Mouse (Mus musculus): ENCODE results near the gene 2010005H15Rik. TPM values are rescaled to one million over a fixed set of nuclear protein-coding genes. Genes with fewer than 3 reads are reported as not detected.
"Not testable (repeated sequence)": the region's sequence is repeated elsewhere in the genome, so short reads cannot be mapped to it uniquely, and the experiment has no call there.

2010005H15Rik gene
- polyA plus RNA-seq (2016; fragmentation: Nextera tagmentation; extraction: Ambion mirVana), result not detected in 2 replicates

GRCm38 (mm10) chr16:36221168-36221567, at the start of gene 2010005H15Rik:
2010005H15Rik (plus strand) TSS chr16:36221468.
- not testable (repeated sequence) for H3K9me3 ChIP-seq; H3K36me3 ChIP-seq; ATAC-seq (ENCODE audit: low FRiP score, low read depth); H3K27me3 ChIP-seq (replicated peaks); H3K4me2 ChIP-seq (replicated peaks); H3K4me1 ChIP-seq; H3K9ac ChIP-seq; H3K27ac ChIP-seq; H3K4me3 ChIP-seq
- WGBS, result 93% methylated on average over 7 of the region's 7 CpGs

DNA sequence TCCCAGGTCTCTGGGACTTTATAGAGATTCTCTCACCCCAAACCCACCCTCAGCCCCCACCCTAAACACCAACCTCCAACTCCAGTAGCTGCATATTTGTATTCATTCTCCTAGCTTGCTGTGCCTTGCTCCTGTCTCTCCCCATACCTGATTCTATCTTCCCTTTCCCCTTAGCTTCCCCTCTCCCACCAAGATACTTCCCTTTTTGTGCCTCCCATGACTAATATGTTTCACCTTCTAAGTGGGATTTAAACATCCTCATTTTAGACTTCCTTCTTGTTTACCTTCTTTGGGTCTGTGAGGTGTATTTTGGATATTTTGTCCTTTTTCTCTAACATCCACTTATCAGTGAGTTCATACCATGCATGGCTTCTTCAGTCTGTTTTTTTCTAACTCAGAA, 45.2 kb upstream of the 2010005H15Rik start:
- no peak overlapping the region for H3K9ac ChIP-seq
- H3K4me1 ChIP-seq, result no peaks in the 10 kb centered on the region
- no peaks in the 10 kb centered on the region for H3K27me3 ChIP-seq (replicated peaks)
- H3K4me2 ChIP-seq (replicated peaks), result no peak overlapping the region
- no peaks in the 10 kb centered on the region for H3K9me3 ChIP-seq
- no peak overlapping the region for H3K27ac ChIP-seq
- no peaks in the 10 kb centered on the region for H3K36me3 ChIP-seq
- H3K4me3 ChIP-seq, result no peak overlapping the region
- ATAC-seq (ENCODE audit: low FRiP score, low read depth), result no peak

DNA sequence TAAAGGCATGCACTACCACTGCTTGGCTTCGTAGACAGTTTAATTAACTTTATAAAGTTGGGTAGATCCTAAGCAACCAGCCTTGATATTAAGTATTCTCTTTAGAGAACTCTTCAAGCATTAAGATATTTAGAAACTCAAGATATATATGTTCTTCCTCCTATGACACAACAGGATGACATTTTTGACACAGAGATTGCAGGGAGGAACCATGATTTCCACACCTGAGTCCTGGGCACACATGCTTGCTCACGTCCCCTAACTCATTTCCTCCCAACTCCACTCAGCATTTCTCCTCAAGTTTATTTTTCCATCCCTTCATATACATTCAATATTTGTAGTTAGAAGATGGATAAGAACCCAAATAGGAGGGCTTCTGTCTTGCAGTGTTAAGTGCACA, 41.4 kb upstream of the 2010005H15Rik start:
- H3K9me3 ChIP-seq, result no peaks in the 10 kb centered on the region
- no peaks in the 10 kb centered on the region for H3K36me3 ChIP-seq
- H3K27me3 ChIP-seq (replicated peaks), result no peaks in the 10 kb centered on the region
- H3K4me2 ChIP-seq (replicated peaks), result no peak overlapping the region
- no peak overlapping the region for H3K27ac ChIP-seq
- H3K4me1 ChIP-seq, result no peaks in the 10 kb centered on the region
- no peak overlapping the region for H3K4me3 ChIP-seq
- 85% methylated on average over 2 of the region's 2 CpGs for WGBS
- no peak for ATAC-seq (ENCODE audit: low FRiP score, low read depth)
- H3K9ac ChIP-seq, result no peak overlapping the region

DNA sequence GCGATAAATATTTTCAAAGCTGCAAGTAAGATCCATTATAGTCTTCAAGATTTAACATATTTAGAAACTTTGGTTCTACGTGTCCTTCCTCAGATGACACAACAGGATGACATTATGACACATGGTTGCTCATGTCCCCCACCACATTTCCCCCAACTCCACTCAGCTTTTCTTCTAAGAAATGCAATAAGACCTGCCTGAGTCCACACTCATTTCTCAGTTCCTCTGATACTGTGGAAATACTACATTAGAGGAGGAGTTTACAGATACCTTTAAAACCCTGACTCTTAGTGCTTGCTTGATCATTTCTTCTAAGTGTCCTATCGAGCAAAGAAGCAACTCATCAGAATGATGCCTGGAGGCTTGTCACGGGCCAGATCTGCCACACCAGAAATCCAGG, 37.4 kb upstream of the 2010005H15Rik start, which contains the start of gene Gm5483:
Gm5483 (plus strand) TSS at position 301 of the 400 bp plus-strand sequence.
- H3K9ac ChIP-seq; H3K4me2 ChIP-seq (replicated peaks); H3K9me3 ChIP-seq; H3K27ac ChIP-seq; H3K4me1 ChIP-seq; H3K36me3 ChIP-seq; ATAC-seq (ENCODE audit: low FRiP score, low read depth); H3K4me3 ChIP-seq; H3K27me3 ChIP-seq (replicated peaks): not testable (repeated sequence)
- 84% methylated on average over 4 of the region's 4 CpGs for WGBS

GRCm38 (mm10) chr16:36199226-36199625, 22.0 kb upstream of the 2010005H15Rik start:
- 48% methylated on average over 19 of the region's 19 CpGs for WGBS
- H3K4me3 ChIP-seq, result no peak overlapping the region

GRCm38 (mm10) chr16:36203846-36204245, 17.4 kb upstream of the 2010005H15Rik start:
- 81% methylated on average over 5 of the region's 5 CpGs for WGBS
- ATAC-seq (ENCODE audit: low FRiP score, low read depth), result no peak
- Histone ChIP-seq H3K4me2 (replicated peaks) (no peak overlapping the region), H3K9me3 (no peaks in the 10 kb centered on the region), H3K36me3 (no peaks in the 10 kb centered on the region), H3K4me3 (no peak overlapping the region), H3K4me1 (no peaks in the 10 kb centered on the region), H3K27me3 (replicated peaks) (no peaks in the 10 kb centered on the region), H3K9ac (no peak overlapping the region), H3K27ac (no peak overlapping the region)

More at GRCm38 (mm10) chr16:36199226-36199625, 22.0 kb upstream of the 2010005H15Rik start:
- H3K27me3 ChIP-seq (replicated peaks), result no peaks in the 10 kb centered on the region
- peak; percentile 53; the same call in 1 of the 2 replicates for ATAC-seq (ENCODE audit: low FRiP score, low read depth)
- no peaks in the 10 kb centered on the region for H3K4me1 ChIP-seq
- no peaks in the 10 kb centered on the region for H3K36me3 ChIP-seq
- no peak overlapping the region for H3K9ac ChIP-seq
- peak overlapping the region; percentile 42 for H3K4me2 ChIP-seq (replicated peaks)
- no peaks in the 10 kb centered on the region for H3K9me3 ChIP-seq
- no peak overlapping the region for H3K27ac ChIP-seq

DNA sequence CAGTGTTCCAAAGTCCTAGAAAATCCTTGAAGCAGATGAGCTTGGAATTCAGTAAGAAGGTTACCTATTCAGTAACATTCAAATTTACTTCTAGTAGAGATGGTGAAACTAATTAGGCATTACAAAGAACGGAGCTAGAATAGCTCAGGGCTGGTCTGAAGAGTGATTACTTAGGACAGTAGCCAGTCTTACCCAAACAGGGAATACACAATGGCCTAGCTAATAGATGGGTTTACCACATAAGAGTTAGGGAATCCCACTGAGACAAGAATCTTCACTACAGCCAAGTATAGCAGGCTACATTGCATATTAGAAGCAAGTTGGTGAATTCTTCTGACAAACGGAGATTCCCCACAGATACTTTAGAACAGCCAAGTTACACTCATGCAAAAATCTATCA, 15.6 kb upstream of the 2010005H15Rik start:
- not testable (repeated sequence) for H3K27ac ChIP-seq; H3K27me3 ChIP-seq (replicated peaks); ATAC-seq (ENCODE audit: low FRiP score, low read depth); H3K9me3 ChIP-seq; H3K4me1 ChIP-seq; H3K4me2 ChIP-seq (replicated peaks); H3K4me3 ChIP-seq; H3K36me3 ChIP-seq; H3K9ac ChIP-seq
- WGBS, result 30% methylated on average over 2 of the region's 2 CpGs

- H3K36me3 ChIP-seq, result no peaks in the 10 kb centered on the region
- H3K27me3 ChIP-seq (replicated peaks), result no peaks in the 10 kb centered on the region
- H3K27ac ChIP-seq, result no peak within 1 kb of the TSS
- 84% methylated on average over 2 of the region's 2 CpGs for WGBS
- no peaks in the 10 kb centered on the region for H3K4me1 ChIP-seq
- no peak within 1 kb of the TSS for H3K4me3 ChIP-seq
- H3K9ac ChIP-seq, result no peak within 1 kb of the TSS
- no peak within 1 kb of the TSS for H3K4me2 ChIP-seq (replicated peaks)
- H3K9me3 ChIP-seq, result no peaks in the 10 kb centered on the region
- ATAC-seq (ENCODE audit: low FRiP score, low read depth), result no peak
Observed at GRCm38 (mm10) chr16:36209967-36210453, 11.3 kb upstream of the 2010005H15Rik start, which contains the start of gene Gm5416. Gm5416 (plus strand) TSS chr16:36210403.

GRCm38 (mm10) chr16:36260585-36260984, 39.3 kb downstream of the 2010005H15Rik start:
- not testable (repeated sequence) for ATAC-seq (ENCODE audit: low FRiP score, low read depth); H3K4me3 ChIP-seq; H3K9me3 ChIP-seq; H3K27ac ChIP-seq; H3K4me1 ChIP-seq; H3K36me3 ChIP-seq; H3K4me2 ChIP-seq (replicated peaks); H3K9ac ChIP-seq; H3K27me3 ChIP-seq (replicated peaks)

GRCm38 (mm10) chr16:36276796-36277195, 55.5 kb downstream of the 2010005H15Rik start, which contains the start of gene Stfa1:
Stfa1 (plus strand) TSS chr16:36276951.
- H3K4me2 ChIP-seq (replicated peaks); H3K9me3 ChIP-seq; H3K27ac ChIP-seq; H3K36me3 ChIP-seq; ATAC-seq (ENCODE audit: low FRiP score, low read depth); H3K4me1 ChIP-seq; H3K9ac ChIP-seq; H3K27me3 ChIP-seq (replicated peaks); H3K4me3 ChIP-seq: not testable (repeated sequence)
- WGBS, result 86% methylated on average over 4 of the region's 4 CpGs

GRCm38 (mm10) chr16:36289140-36289539, 67.9 kb downstream of the 2010005H15Rik start:
- Histone ChIP-seq H3K9ac (no peak overlapping the region), H3K27ac (no peak overlapping the region), H3K27me3 (replicated peaks) (no peaks in the 10 kb centered on the region), H3K4me1 (no peaks in the 10 kb centered on the region), H3K4me3 (no peak overlapping the region), H3K9me3 (no peaks in the 10 kb centered on the region), H3K4me2 (replicated peaks) (no peak overlapping the region), H3K36me3 (no peaks in the 10 kb centered on the region)
- whole genome bisulfite sequencing, result 87% methylated on average over 4 of the region's 4 CpGs
- ATAC-seq (ENCODE audit: low FRiP score, low read depth), result no peak

Data from neural tube, embryonic 12.5 days (tissue).